Mouse (Mus musculus) forebrain, embryonic 10.5 days (tissue): Measurements from ENCODE around the gene Npnt. TPM values are rescaled to one million over a fixed set of nuclear protein-coding genes. Genes with fewer than 3 reads are reported as not detected.
A peak's percentile ranks its signal among the peaks of the same experiment; 100 is the strongest.

Experiments used
- DNase-seq: peaks from one replicate; pipeline ENCODE4 v3.0.0-alpha.2; 2017; ENCODE audit warnings: low spot score; ENCODE audit errors: extremely low spot score
- H3K27ac ChIP-seq: fragments of 300-500 bp; sonication (generic); 2 replicates; pipeline ENCODE4 v1.5.1; 2016; ENCODE audit warnings: mild to moderate bottlenecking
- H3K27me3 ChIP-seq: fragments of 300-500 bp; sonication (generic); 2 replicates; pipeline ENCODE4 v1.6.1; 2016; ENCODE audit warnings: mild to moderate bottlenecking; ENCODE audit not compliant: poor library complexity, severe bottlenecking
- H3K36me3 ChIP-seq: fragments of 300-500 bp; sonication (generic); replicated peaks from 2 replicates; pipeline ENCODE4 v1.6.1; 2016; ENCODE audit warnings: mild to moderate bottlenecking, moderate library complexity
- H3K4me1 ChIP-seq: fragments of 300-500 bp; sonication (generic); 2 replicates; pipeline ENCODE4 v1.6.1; 2016
- H3K4me3 ChIP-seq: fragments of 300-500 bp; sonication (generic); 2 replicates; pipeline ENCODE4 v1.5.1; 2016; ENCODE audit warnings: mild to moderate bottlenecking, moderate library complexity
- H3K9me3 ChIP-seq: fragments of 300-500 bp; sonication (generic); 2 replicates; pipeline ENCODE4 v1.6.1; 2016; ENCODE audit warnings: mild to moderate bottlenecking, moderate library complexity
- WGBS: fragments of 180-500 bp; shearing (Covaris S2); methylation state at CpG from one replicate; pipeline ENCODE4 v1.1.7; 2016; 5-methylcytosine and 5-hydroxymethylcytosine counted together
- polyA plus RNA-seq: library from polyadenylated mRNA; unstranded; fragments of >200 nt; fragmentation: Nextera tagmentation; extraction: Ambion mirVana; gene quantifications from 2 replicates; pipeline ENCODE4 v1.2.1, GENCODE M21; 2016

The Npnt gene
- polyA plus RNA-seq, 1 experiment from 2014 or later = 8.8 TPM

DNA sequence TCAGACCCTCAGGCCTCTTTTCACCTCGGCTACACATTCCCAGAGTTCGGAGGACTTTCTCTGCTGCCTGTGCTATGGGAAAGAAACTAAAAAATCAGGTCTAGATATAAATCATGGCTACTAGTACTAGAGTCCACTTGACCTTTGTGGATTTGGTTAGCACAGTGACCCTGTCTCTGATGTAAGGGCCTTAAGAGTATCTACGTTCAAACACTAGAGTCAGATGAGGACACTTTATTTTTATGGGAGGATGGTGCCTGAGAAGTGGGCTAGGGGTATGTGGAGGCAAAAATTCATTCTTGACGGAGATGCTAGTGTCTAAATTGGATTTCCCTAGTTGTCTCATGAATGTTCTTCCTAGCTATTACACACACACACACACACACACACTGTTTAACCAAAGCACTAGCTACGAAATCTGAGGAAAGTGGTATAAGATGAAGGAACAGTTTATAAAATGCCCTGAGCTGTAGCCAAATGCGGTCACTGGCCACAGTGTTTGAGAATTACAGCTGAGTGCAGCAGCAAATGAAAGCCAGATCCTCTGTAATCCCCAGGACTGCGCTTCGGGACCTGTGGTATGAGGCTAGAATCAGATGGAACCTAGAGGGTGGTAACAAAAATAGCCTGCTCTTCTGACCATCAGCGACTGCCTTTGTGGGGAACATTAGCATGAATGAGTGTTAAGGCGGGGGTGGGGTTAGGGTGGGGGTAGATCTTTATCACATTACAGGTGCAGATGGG is 73.0 kb downstream of the Npnt start:
- Histone ChIP-seq H3K27ac (no peak overlapping the region), H3K36me3 (no peaks in the 10 kb centered on the region), H3K4me1 (peaks cover 32% of the 10 kb centered on the region), H3K4me3 (no peak overlapping the region), H3K9me3 (no peaks in the 10 kb centered on the region), H3K27me3 (no peaks in the 10 kb centered on the region)
- no peak for DNase-seq
- WGBS = 60% methylated on average over 10 of the region's 10 CpGs

DNA sequence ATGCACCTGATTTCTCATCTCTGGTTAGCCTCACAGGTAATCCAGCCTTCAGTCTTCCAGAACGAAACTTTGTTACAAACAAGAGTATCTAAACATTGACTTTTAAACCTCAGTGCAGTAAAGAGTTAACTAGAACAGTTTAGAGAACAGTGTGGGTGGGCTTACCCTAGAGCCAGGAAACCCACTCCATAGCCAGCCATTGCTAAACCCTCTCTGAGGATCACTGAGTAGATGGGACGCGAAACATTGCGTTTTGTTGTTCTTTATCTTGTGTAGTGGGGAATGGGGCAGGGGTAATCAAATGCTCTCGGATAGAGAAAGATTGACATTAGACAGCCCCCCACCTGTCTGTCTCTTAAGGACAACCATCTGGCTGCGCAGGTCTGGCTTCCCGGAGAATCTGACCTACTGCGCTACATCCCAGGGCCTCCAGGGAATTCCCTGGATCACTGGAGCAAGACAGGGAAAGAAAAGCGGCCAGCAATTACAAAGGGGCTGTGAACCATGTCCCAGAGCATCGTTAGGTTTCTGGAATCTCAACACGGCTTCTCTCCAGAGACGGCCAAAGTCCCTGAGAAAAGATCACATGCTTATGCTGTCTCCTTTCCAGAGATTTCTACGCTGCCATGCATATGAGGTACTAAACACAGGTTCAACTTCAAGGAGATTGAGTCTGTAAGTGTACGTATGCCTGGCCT is 73.9 kb downstream of the Npnt start:
- Histone ChIP-seq H3K27ac (0 out of 2 replicates have a peak overlapping the region, but pooled peaks have one; percentile 48), H3K36me3 (no peaks in the 10 kb centered on the region), H3K4me1 (peaks cover 32% of the 10 kb centered on the region), H3K4me3 (no peak overlapping the region), H3K9me3 (no peaks in the 10 kb centered on the region), H3K27me3 (no peaks in the 10 kb centered on the region)
- DNase-seq = no peak
- WGBS = 48% methylated on average over 14 of the region's 14 CpGs

DNA sequence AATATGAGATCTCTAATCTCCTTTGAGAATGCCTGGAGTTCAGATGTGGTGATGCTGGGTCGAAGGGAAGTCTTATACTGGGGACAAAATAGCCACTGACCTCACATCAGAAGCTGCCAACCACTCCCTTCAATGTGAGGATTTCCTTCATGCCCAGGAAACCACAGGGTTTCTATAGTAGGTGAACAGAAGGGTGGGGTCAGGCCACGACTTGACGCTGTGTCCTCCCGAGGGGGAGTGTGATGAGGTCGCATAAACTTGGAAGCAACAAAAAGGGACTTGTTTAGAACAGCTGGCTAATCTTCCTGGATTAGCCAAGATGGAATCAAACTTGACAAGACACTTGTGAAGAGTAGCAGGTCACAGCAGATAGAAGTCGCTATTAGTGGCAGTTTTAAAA is 76.8 kb downstream of the Npnt start:
- no peak overlapping the region for H3K4me3 ChIP-seq
- WGBS = 63% methylated on average over 6 of the region's 6 CpGs
- H3K27ac ChIP-seq = no peak overlapping the region
- peaks cover 24% of the 10 kb centered on the region for H3K4me1 ChIP-seq
- no peaks in the 10 kb centered on the region for H3K36me3 ChIP-seq
- H3K27me3 ChIP-seq = no peaks in the 10 kb centered on the region
- DNase-seq = no peak
- H3K9me3 ChIP-seq = no peaks in the 10 kb centered on the region

DNA sequence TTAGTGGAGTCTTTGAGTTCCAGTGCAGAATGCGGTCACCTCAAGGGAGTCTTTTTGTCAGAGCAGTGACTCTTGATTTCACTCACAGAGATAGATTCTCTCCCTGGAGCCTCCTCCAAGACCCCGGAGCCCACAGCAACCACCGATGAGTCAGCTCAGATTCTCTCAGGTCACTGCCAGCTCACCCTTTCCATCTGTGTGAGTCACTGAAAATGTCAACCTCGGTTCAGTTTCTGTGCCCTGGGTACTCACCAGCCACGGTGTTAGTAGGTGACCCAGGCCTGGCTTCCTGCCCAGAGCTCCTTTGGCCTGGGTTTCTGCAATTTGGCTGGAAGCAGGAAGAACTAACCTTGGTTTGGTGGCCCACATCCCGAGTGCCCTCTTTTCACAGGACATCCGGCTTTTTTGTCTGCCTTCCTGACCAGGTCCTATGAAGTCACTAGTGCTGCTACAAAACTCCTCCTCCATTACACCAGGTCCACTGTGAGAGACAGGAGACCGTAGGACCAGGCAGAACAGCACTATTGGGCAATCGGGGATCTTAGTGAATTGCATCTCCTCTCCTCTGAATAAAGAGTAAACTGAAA is 78.7 kb downstream of the Npnt start:
- H3K9me3 ChIP-seq = no peaks in the 10 kb centered on the region
- no peak overlapping the region for H3K27ac ChIP-seq
- no peaks in the 10 kb centered on the region for H3K36me3 ChIP-seq
- WGBS = 85% methylated on average over 9 of the region's 9 CpGs
- H3K27me3 ChIP-seq = no peaks in the 10 kb centered on the region
- peaks cover 15% of the 10 kb centered on the region for H3K4me1 ChIP-seq
- no peak for DNase-seq
- no peak overlapping the region for H3K4me3 ChIP-seq

DNA sequence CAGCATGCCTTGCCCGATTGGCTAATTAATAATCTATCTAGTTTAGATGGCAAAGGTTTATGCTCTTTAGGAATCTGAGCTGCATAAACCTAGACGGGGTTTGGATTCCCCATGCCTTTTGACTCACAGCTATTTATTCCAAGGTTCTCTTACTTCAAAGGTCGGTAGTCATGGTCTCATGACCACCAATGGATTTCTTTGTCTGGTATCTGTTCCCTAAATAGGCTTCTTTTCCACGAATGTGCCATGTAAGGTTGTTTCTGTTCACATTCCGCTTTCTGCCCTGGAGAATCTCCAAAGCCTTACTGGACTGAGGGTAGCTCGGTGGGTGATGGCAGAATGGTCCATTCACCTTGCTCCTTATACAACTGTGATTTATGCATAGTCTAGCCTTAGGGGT is 80.0 kb downstream of the Npnt start:
- no peaks in the 10 kb centered on the region for H3K9me3 ChIP-seq
- H3K27ac ChIP-seq = no peak overlapping the region
- no peaks in the 10 kb centered on the region for H3K36me3 ChIP-seq
- H3K27me3 ChIP-seq = no peaks in the 10 kb centered on the region
- peaks cover 5% of the 10 kb centered on the region; the same call in 1 of the 2 replicates for H3K4me1 ChIP-seq
- no peak overlapping the region for H3K4me3 ChIP-seq
- 87% methylated on average over 6 of the region's 6 CpGs for WGBS
- no peak for DNase-seq

DNA sequence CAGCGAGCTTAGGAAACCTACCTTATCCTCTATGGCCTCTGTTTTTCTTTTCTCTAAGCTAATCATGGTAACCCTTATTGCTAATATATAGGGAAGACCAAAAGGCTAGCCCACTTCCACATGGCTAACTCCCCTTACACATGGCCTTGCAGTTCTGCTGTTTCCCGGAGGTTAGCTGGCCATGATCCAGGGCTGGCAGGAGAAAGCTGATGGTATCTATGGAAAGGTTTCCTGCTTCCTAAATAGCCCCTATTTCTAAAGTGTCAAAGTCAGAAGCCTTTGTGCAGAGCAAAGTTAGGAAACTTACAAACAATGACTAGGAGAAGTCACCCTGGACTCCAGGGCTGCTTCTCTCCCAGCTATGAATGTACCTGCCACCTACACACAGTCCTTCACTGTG is 81.3 kb downstream of the Npnt start:
- Histone ChIP-seq H3K27ac (no peak overlapping the region), H3K4me1 (peaks cover 5% of the 10 kb centered on the region; the same call in 1 of the 2 replicates), H3K36me3 (no peaks in the 10 kb centered on the region), H3K9me3 (no peaks in the 10 kb centered on the region), H3K4me3 (no peak overlapping the region), H3K27me3 (no peaks in the 10 kb centered on the region)
- DNase-seq = no peak
- whole genome bisulfite sequencing = 87% methylated on average over 2 of the region's 2 CpGs

DNA sequence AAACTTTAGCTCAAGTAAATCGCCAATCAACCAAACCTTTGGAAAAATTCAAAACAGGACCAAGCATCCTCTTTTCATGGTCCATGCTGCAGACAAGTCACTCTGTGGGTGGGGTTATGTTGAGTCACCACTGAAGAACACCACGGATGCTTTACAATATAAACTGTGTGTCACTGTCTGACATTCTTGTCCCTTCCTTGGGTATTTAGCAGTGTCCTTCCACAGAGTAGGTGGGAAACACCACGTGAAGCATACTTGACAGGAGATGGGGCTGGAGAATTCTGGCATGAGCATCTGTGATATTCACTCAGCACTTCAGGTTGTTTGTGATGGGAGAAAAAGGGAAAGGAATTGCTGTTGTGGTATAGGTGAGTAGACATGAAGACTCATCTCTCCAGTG is 83.1 kb downstream of the Npnt start:
- Histone ChIP-seq H3K4me3 (no peak overlapping the region), H3K27me3 (no peaks in the 10 kb centered on the region), H3K36me3 (no peaks in the 10 kb centered on the region), H3K27ac (no peak overlapping the region), H3K9me3 (no peaks in the 10 kb centered on the region), H3K4me1 (no peaks in the 10 kb centered on the region)
- 88% methylated on average over 3 of the region's 3 CpGs for WGBS
- DNase-seq = no peak

DNA sequence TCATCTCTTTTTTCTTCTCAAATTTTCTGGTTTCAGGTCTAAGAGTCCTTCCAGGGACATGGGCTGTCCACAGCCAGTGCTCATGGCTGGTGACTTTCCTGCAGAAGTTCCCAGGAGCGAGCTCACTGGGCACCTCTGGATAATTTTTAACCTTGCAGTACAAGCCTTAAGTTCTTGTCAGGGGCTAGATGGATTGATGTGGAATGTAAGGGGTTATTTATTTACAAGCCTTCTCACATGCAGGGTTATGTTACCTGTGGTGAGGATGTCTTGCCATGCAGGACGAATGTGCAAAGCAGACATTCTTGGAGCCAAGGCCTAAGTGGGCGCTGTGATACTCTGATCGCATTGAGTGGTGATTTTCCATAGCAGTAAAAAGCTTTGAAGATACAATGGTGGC is 84.5 kb downstream of the Npnt start:
- Histone ChIP-seq H3K4me3 (no peak overlapping the region), H3K4me1 (peaks cover under 1% of the 10 kb centered on the region; the same call in 1 of the 2 replicates), H3K36me3 (no peaks in the 10 kb centered on the region), H3K27me3 (no peaks in the 10 kb centered on the region), H3K27ac (no peak overlapping the region), H3K9me3 (no peaks in the 10 kb centered on the region)
- no peak for DNase-seq
- 90% methylated on average over 4 of the region's 4 CpGs for WGBS

DNA sequence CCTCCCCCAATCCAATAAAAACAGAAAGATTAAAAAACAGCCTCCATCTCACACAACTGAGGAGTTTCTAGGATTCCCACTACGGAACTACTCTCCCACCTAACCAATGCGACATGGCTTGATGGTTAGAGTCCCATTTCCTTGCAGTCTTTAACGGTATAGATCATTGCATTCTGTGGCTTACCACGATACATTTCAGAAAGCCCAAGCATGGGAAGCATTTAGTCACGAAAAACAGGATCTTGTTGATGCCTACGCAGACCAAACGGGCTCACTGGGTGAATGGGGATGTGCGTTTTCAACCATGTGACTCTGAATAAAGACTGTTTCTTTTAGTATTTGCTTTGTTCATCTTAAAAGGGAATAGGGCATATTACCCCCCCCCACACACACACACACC is 85.1 kb downstream of the Npnt start:
- no peak overlapping the region for H3K27ac ChIP-seq
- 92% methylated on average over 8 of the region's 8 CpGs for WGBS
- peaks cover 7% of the 10 kb centered on the region for H3K4me1 ChIP-seq
- H3K9me3 ChIP-seq = no peaks in the 10 kb centered on the region
- DNase-seq = no peak
- no peak overlapping the region for H3K4me3 ChIP-seq
- no peaks in the 10 kb centered on the region for H3K36me3 ChIP-seq
- no peaks in the 10 kb centered on the region for H3K27me3 ChIP-seq

DNA sequence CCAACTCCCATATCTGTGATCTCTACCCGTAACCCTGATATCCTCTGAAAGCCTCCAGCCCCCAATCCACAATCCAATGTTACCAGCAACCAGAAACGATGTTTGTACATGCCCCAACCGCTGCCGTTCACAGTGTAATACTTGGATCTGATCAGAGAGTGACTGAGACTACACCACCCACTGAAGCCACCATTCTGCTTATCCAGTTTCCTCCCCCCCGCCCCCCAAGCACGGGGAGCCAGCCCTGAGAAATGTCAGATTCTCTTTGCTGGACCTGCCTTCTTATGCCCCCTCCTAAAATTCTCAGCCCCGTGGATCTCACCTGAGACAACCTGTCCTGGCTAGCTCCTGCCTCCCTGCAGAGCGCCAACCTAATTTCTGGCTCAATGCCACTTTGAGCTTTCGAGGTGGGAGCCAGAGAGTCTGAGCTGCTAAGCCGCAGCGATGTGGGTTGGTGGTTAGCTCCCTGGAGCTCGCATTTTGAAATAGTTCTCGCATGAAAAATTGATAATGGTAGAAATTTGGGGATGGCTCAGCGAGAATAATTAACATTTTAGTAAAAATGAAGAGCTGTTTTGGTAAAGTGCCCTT is 85.7 kb downstream of the Npnt start:
- 87% methylated on average over 14 of the region's 14 CpGs for WGBS
- no peaks in the 10 kb centered on the region for H3K36me3 ChIP-seq

DNA sequence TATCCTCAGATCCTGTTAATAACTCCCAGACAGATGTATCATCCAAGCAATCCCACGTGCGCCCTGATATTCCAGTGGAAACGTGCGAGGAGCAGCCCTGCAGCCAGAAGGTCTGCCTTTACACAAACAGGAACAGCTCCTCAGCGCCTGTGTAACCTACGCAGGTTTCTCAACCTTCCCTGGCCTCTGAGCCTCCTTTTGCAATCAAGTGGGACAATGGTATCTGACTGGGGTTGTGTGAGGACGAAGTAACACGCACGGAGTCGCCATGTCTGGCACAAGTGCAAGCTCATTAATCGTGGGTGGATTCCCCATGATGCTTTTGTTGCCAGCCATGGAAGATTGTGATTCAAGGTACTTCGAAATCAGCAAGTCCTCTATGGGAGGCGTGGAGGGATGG is 86.2 kb downstream of the Npnt start:
- 87% methylated on average over 13 of the region's 13 CpGs for WGBS
- H3K27ac ChIP-seq = no peak overlapping the region
- peaks cover 15% of the 10 kb centered on the region for H3K4me1 ChIP-seq
- H3K36me3 ChIP-seq = no peaks in the 10 kb centered on the region
- no peak overlapping the region for H3K4me3 ChIP-seq
- DNase-seq = no peak
- H3K27me3 ChIP-seq = no peaks in the 10 kb centered on the region
- H3K9me3 ChIP-seq = no peaks in the 10 kb centered on the region

More for the DNA sequence above, 85.7 kb downstream of the Npnt start:
- Histone ChIP-seq H3K4me1 (peaks cover 11% of the 10 kb centered on the region), H3K27me3 (no peaks in the 10 kb centered on the region), H3K27ac (no peak overlapping the region), H3K4me3 (no peak overlapping the region), H3K9me3 (no peaks in the 10 kb centered on the region)
- no peak for DNase-seq

DNA sequence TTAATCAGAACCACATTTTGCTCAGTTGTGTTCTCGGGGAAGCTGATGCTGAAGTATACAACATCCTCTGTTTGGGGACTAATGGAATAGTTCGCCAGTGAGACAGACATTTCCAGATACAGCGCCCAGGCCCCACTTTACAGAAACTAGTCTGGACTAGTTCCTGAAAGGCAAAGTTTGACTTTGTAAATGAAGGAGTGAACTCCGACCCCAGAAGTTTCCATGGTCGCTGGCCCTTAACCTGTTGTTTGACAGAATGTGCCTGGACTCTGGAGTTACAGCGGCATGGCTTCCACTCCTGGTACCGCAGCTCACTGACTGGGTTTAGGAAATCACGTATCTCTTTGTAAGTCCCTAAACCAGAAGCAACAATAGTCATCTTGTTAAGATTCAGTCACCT is 89.3 kb downstream of the Npnt start:
- no peak for DNase-seq
- Histone ChIP-seq H3K27me3 (no peaks in the 10 kb centered on the region), H3K4me3 (no peak overlapping the region), H3K36me3 (no peaks in the 10 kb centered on the region), H3K27ac (no peak overlapping the region), H3K4me1 (peaks cover 28% of the 10 kb centered on the region), H3K9me3 (no peaks in the 10 kb centered on the region)
- 83% methylated on average over 8 of the region's 8 CpGs for WGBS

DNA sequence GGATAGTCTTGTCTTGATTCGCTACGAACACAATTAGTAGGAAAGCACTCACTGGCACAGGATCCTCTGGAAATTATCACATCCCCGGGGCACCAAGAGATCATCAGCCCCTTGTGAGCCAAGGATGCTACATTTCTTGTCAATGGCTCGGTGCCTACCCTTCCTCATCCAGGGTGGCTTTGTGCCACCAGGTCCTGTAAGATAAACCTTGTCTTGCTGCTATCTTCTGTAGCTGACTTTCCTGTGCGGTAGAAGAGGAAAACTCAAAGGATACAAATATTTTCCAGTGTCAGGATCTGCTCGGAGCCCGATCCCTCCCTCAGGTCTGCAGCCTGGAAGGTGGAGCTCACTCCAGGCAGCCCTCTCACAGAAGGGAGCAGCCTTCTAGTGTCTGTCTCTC is 90.5 kb downstream of the Npnt start:
- H3K4me1 ChIP-seq = peaks cover 35% of the 10 kb centered on the region
- H3K27ac ChIP-seq = no peak overlapping the region
- DNase-seq = no peak
- no peaks in the 10 kb centered on the region for H3K9me3 ChIP-seq
- H3K36me3 ChIP-seq = no peaks in the 10 kb centered on the region
- 91% methylated on average over 7 of the region's 7 CpGs for WGBS
- no peak overlapping the region for H3K4me3 ChIP-seq
- H3K27me3 ChIP-seq = no peaks in the 10 kb centered on the region
